Mouse (Mus musculus) lung, postnatal 0 days (tissue): ENCODE measurements at regions not wholly inside any gene's neighbourhood (a gene's known extent, or its start where the extent isn't known, plus 50 kb on each side); places are given as distances from the start of the nearest gene placed in this dataset.
A peak's percentile ranks its signal among the peaks of the same experiment; 100 is the strongest.

ENCODE experiments used
- ATAC-seq: fragments of 200-750 bp; cut with Nextera tagmentation; 2 replicates; pipeline ENCODE4 v1.8.0; 2017; ENCODE audit warnings: moderate library complexity
- DNase-seq: peaks from one replicate; pipeline ENCODE4 v3.0.0-alpha.2; 2016; ENCODE audit warnings: low spot score
- H3K27ac ChIP-seq: fragments of 300-500 bp; sonication (generic); 2 replicates; pipeline ENCODE4 v1.5.1; 2014; ENCODE audit warnings: antibody characterized with exemption, mild to moderate bottlenecking, low read length, mixed read lengths
- H3K27me3 ChIP-seq: fragments of 300-500 bp; sonication (generic); replicated peaks from 2 replicates; pipeline ENCODE4 v1.6.1; 2014; ENCODE audit warnings: low read length, mixed read lengths; ENCODE audit not compliant: insufficient read depth
- H3K36me3 ChIP-seq: fragments of 300-500 bp; sonication (generic); 2 replicates; pipeline ENCODE4 v1.6.1; 2014; ENCODE audit warnings: low read length, mixed read lengths; ENCODE audit not compliant: insufficient read depth
- H3K4me1 ChIP-seq: fragments of 300-500 bp; sonication (generic); 2 replicates; pipeline ENCODE4 v1.6.1; 2014; ENCODE audit warnings: antibody characterized with exemption, low read depth, low read length, mixed read lengths; ENCODE audit not compliant: insufficient read depth
- H3K4me2 ChIP-seq: fragments of 300-500 bp; sonication (generic); replicated peaks from 2 replicates; pipeline ENCODE4 v1.6.1; 2014; ENCODE audit warnings: low read depth, mild to moderate bottlenecking, low read length, moderate library complexity, mixed read lengths
- H3K4me3 ChIP-seq: fragments of 300-500 bp; sonication (generic); 2 replicates; pipeline ENCODE4 v1.5.1; 2014; ENCODE audit warnings: low read depth, low read length
- H3K9ac ChIP-seq: fragments of 300-500 bp; sonication (generic); replicated peaks from 2 replicates; pipeline ENCODE4 v1.6.1; 2014; ENCODE audit warnings: low read depth, mild to moderate bottlenecking
- H3K9me3 ChIP-seq: fragments of 300-500 bp; sonication (generic); 2 replicates; pipeline ENCODE4 v1.6.1; 2016; ENCODE audit warnings: low read length, mixed read lengths
- CTCF ChIP-seq: IDR thresholded peaks from 2 replicates; pipeline ENCODE4 v1.5.1; 2016; ENCODE audit warnings: antibody characterized with exemption, mild to moderate bottlenecking
- EP300 ChIP-seq: IDR thresholded peaks from 2 replicates; pipeline ENCODE4 v1.6.1; 2016; ENCODE audit warnings: antibody characterized with exemption, mild to moderate bottlenecking, control low read depth
- WGBS: fragments of 180-500 bp; shearing (Covaris S2); extraction: QIAGEN DNeasy Blood & Tissue Kit; methylation state at CpG from one replicate; pipeline ENCODE4 v1.1.7; 2014; 5-methylcytosine and 5-hydroxymethylcytosine counted together

DNA sequence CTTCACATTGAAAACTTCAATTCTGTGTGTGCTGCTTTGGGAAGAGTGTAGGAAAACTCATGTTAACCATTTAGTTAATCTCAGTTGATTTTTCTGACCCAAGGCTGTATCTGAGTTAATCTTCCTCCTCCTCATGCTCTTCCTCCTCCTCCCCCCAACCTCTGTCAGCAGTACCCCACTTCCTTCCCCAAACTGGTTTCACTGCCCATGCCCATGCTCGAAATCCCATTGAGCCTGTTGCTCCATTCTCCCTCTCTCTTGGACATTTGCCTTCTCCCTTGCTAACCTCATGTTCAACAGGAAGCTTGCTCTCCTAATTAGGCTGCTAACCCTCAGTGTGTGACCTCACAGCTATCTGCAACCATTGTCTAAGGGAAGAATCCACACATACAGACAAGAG lies 203.8 kb downstream of the Rsl24d1 start:
- Histone ChIP-seq H3K4me2 (no peak overlapping the region), H3K9ac (no peak overlapping the region), H3K4me3 (no peak overlapping the region), H3K9me3 (no peaks in the 10 kb centered on the region), H3K27ac (no peak overlapping the region), H3K27me3 (no peaks in the 10 kb centered on the region), H3K36me3 (no peaks in the 10 kb centered on the region), H3K4me1 (peaks cover 2% of the 10 kb centered on the region; the same call in 1 of the 2 replicates)
- no peak for ATAC-seq
- no peak for TF ChIP-seq EP300
- TF ChIP-seq CTCF = no peak
- no peak for DNase-seq
- WGBS = 58% methylated on average over 1 of the region's 1 CpGs

DNA sequence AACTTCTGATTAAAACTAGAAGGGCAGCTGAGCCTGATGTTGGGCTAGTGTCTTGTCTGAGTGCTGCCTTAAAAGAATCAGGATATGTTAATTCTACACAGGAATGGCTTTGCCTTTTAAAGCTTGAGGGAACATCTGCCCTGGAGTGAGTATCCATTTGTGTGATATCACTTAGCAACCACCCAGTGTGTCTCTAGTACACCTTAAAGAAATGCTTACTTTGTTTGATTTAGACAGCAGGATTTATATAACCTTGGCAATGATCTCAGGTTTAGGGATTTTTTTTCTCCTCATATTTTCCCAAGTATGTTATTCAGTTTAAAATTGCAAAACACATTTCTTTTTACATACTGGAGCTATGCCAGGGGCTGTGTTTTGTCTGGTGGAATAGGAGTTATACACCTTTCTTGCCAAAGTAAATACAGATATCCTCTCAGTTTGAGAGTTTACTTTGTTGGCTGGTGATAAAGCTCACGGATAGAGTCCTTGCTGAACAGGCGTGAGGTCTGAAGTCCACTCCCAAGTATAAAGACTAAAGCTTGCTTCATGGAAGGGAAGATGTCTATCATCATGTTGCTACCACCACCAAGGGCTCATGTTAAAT lies 206.6 kb downstream of the Rsl24d1 start:
- Histone ChIP-seq H3K4me3 (no peak overlapping the region), H3K4me2 (no peak overlapping the region), H3K9me3 (no peaks in the 10 kb centered on the region), H3K9ac (no peak overlapping the region), H3K27me3 (no peaks in the 10 kb centered on the region), H3K27ac (no peak overlapping the region), H3K4me1 (peaks cover 2% of the 10 kb centered on the region; the same call in 1 of the 2 replicates), H3K36me3 (no peaks in the 10 kb centered on the region)
- peak; percentile 88 for ATAC-seq
- 32% methylated on average over 2 of the region's 2 CpGs for WGBS
- DNase-seq = peak; percentile 85
- TF ChIP-seq CTCF (no peak), EP300 (peak; percentile 90)

DNA sequence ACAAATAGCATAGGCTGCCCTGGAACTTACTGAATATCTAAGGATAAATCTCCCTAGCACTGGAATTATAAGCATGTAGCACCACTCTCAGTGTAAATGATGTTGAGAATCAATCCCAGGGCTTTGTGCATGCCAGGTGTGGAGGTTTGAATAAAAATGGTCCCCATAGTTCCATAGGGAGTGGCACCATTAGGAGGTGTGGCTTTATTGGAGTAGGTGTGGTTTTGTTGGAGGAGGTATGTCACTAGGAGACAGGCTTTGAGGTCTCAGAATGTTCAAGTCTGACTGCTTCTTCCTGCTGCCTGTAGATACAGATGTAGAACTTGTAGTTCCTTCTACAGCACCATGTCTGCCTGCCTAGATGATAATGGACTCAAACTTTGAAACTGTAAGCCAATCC lies 217.8 kb downstream of the Rsl24d1 start:
- TF ChIP-seq EP300 (no peak), CTCF (no peak)
- no peaks in the 10 kb centered on the region for H3K36me3 ChIP-seq
- no peak overlapping the region for H3K4me3 ChIP-seq
- no peak overlapping the region for H3K4me2 ChIP-seq
- ATAC-seq (no peak), DNase-seq (no peak)
- H3K27ac ChIP-seq = no peak overlapping the region
- H3K9me3 ChIP-seq = no peaks in the 10 kb centered on the region
- H3K27me3 ChIP-seq = no peaks in the 10 kb centered on the region
- H3K4me1 ChIP-seq = no peaks in the 10 kb centered on the region
- no peak overlapping the region for H3K9ac ChIP-seq

DNA sequence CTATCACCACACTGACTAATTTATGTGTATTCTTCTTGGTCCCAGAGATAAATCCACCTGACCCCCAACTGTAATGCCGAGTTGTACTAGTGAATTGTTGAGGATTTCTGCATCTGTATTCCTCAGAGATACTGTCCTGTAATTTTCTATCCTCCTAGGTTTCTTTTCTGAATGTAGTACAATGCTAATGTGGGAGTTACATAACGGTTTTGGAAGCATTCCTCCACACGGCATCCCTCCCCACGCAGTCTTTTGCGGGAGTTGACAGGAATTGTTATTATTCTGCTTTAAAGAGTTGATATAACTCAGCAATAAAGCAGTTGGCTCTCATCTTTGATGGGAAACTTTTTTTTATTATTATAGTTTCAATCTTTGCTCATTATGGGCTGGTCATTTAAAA lies 222.8 kb downstream of the Rsl24d1 start:
- no peak overlapping the region for H3K9ac ChIP-seq
- no peaks in the 10 kb centered on the region for H3K27me3 ChIP-seq
- WGBS = 73% methylated on average over 5 of the region's 5 CpGs
- no peak overlapping the region for H3K27ac ChIP-seq
- H3K9me3 ChIP-seq = no peaks in the 10 kb centered on the region
- no peak overlapping the region for H3K4me2 ChIP-seq
- H3K36me3 ChIP-seq = no peaks in the 10 kb centered on the region
- H3K4me1 ChIP-seq = no peaks in the 10 kb centered on the region
- no peak overlapping the region for H3K4me3 ChIP-seq
- TF ChIP-seq CTCF (no peak), EP300 (no peak)
- ATAC-seq (no peak), DNase-seq (no peak)

DNA sequence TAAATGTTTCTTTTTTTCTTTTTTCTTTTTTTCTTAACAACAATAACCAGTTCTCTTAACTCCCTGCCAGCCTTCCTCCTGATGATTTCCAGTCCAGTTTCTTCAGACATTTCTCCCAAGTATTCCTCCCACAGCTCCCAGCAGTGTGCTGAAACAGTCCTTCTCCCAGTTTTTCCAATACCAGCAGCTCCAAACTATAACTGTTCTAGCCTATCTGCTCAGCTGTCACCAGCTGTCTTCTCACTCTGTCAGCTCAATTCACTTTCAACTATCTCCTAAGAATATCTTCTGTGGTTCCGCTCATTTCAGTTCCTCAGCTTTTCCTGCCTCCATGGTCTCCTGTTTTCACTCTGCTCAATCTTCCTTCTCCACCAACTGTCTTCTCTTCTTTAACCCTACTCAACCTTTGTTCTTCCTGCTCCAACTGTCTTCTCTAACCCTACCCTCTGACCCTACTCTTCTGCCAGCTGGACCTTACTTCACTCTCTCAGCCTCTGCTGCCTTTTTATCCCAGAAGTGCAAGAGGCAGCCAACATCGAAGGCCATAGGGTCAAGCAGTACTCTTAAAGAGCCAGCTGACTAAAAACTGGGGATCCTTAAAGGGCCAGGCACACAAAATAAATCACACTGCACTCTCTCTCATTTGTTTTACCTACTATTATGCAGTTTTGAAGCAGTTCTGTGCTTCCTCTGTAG lies 224.0 kb downstream of the Rsl24d1 start:
- 40% methylated on average over 2 of the region's 2 CpGs for WGBS
- H3K9ac ChIP-seq = no peak overlapping the region
- no peak overlapping the region for H3K4me2 ChIP-seq
- no peaks in the 10 kb centered on the region for H3K27me3 ChIP-seq
- peak; percentile 7 for DNase-seq
- peak; percentile 37; the same call in 1 of the 2 replicates for ATAC-seq
- H3K27ac ChIP-seq = no peak overlapping the region
- no peaks in the 10 kb centered on the region for H3K4me1 ChIP-seq
- H3K4me3 ChIP-seq = no peak overlapping the region
- H3K36me3 ChIP-seq = no peaks in the 10 kb centered on the region
- H3K9me3 ChIP-seq = no peaks in the 10 kb centered on the region
- TF ChIP-seq CTCF = no peak
- TF ChIP-seq EP300 = no peak

DNA sequence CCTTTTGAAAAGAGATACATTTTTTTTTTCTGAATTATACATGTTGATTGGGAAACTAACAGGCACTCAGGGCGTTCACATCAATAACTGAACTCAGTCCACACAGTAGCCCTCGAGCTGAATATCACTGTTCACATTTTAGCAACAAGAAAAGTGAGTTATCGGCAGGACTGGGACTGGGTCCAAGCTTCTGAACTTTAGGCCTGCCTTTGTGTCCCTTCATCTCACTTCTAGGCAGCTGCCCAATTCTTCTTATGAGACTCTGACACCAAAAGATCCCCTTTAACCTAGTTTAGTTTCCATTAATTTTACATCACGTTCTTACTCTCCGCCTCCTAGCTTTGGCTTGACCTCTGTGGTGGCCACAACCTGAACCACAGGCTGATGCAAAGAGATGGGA lies 242.7 kb downstream of the Rsl24d1 start:
- Histone ChIP-seq H3K27ac (no peak overlapping the region), H3K4me3 (no peak overlapping the region), H3K27me3 (no peaks in the 10 kb centered on the region), H3K36me3 (no peaks in the 10 kb centered on the region), H3K9me3 (no peaks in the 10 kb centered on the region), H3K4me2 (no peak overlapping the region), H3K9ac (no peak overlapping the region), H3K4me1 (no peaks in the 10 kb centered on the region)
- ATAC-seq = no peak
- 58% methylated on average over 5 of the region's 5 CpGs for WGBS
- DNase-seq = no peak
- TF ChIP-seq CTCF (no peak), EP300 (no peak)
